Mouse (Mus musculus): ENCODE data around the gene Fads6.

Fads6 gene

GRCm38 (mm10) chr11:115297214-115297826 lies at the start of gene Fads6:
Fads6 (minus strand) TSS chr11:115297663.
- no peak for DNase-seq (ENCODE audit: low spot score)

GRCm38 (mm10) chr11:115345515-115345914 lies 48.1 kb upstream of the Fads6 start:
- DNase-seq (ENCODE audit: low spot score) = peak; percentile 16

GRCm38 (mm10) chr11:115344967-115345366 lies 47.5 kb upstream of the Fads6 start:
- no peak for DNase-seq (ENCODE audit: low spot score)

- DNase-seq (ENCODE audit: low spot score) = no peak
Measured at GRCm38 (mm10) chr11:115341866-115342265, 44.4 kb upstream of the Fads6 start.

- DNase-seq (ENCODE audit: low spot score) = no peak
Measured at GRCm38 (mm10) chr11:115341246-115341645, 43.8 kb upstream of the Fads6 start.

GRCm38 (mm10) chr11:115337826-115338225 lies 40.4 kb upstream of the Fads6 start:
- DNase-seq (ENCODE audit: low spot score) = no peak

- no peak for DNase-seq (ENCODE audit: low spot score)
Measured at GRCm38 (mm10) chr11:115337350-115337749, 39.9 kb upstream of the Fads6 start.

GRCm38 (mm10) chr11:115336115-115336514 lies 38.7 kb upstream of the Fads6 start:
- no peak for DNase-seq (ENCODE audit: low spot score)

GRCm38 (mm10) chr11:115335223-115335622 lies 37.8 kb upstream of the Fads6 start:
- no peak for DNase-seq (ENCODE audit: low spot score)

- no peak for DNase-seq (ENCODE audit: low spot score)
Measured at GRCm38 (mm10) chr11:115334531-115334930, 37.1 kb upstream of the Fads6 start, which contains the start of gene Otop3. Otop3 (plus strand) TSS chr11:115334731.

GRCm38 (mm10) chr11:115329339-115329738 lies 31.9 kb upstream of the Fads6 start:
- no peak for DNase-seq (ENCODE audit: low spot score)

GRCm38 (mm10) chr11:115326730-115327129 lies 29.3 kb upstream of the Fads6 start:
- DNase-seq (ENCODE audit: low spot score) = no peak

GRCm38 (mm10) chr11:115323354-115323753 lies 25.9 kb upstream of the Fads6 start:
- DNase-seq (ENCODE audit: low spot score) = no peak

GRCm38 (mm10) chr11:115321906-115322693 lies 24.6 kb upstream of the Fads6 start, which contains the start of gene Ush1g:
Ush1g (minus strand) TSS chr11:115322041.
- peak; percentile 63 for DNase-seq (ENCODE audit: low spot score)

- no peak for DNase-seq (ENCODE audit: low spot score)
Measured at GRCm38 (mm10) chr11:115319704-115320383, 22.4 kb upstream of the Fads6 start.

GRCm38 (mm10) chr11:115318245-115319027 lies 21.0 kb upstream of the Fads6 start:
- no peak for DNase-seq (ENCODE audit: low spot score)

GRCm38 (mm10) chr11:115317204-115317603 lies 19.7 kb upstream of the Fads6 start:
- DNase-seq (ENCODE audit: low spot score) = peak; percentile 42

- DNase-seq (ENCODE audit: low spot score) = peak; percentile 62
Measured at GRCm38 (mm10) chr11:115314249-115314648, 16.8 kb upstream of the Fads6 start.

- DNase-seq (ENCODE audit: low spot score) = no peak
Measured at GRCm38 (mm10) chr11:115308781-115309180, 11.3 kb upstream of the Fads6 start.

- DNase-seq (ENCODE audit: low spot score) = no peak
Measured at GRCm38 (mm10) chr11:115306863-115307262, 9.4 kb upstream of the Fads6 start, which contains the start of gene Otop2. Otop2 (plus strand) TSS chr11:115307163.

GRCm38 (mm10) chr11:115303167-115303566 lies 5.7 kb upstream of the Fads6 start:
- DNase-seq (ENCODE audit: low spot score) = no peak

GRCm38 (mm10) chr11:115301351-115301750 lies 3.9 kb upstream of the Fads6 start:
- DNase-seq (ENCODE audit: low spot score) = peak; percentile 48
